Mouse (Mus musculus) hindbrain, postnatal 0 days (tissue): Measurements from ENCODE around the gene Klk4. TPM values are rescaled to one million over a fixed set of nuclear protein-coding genes. Genes with fewer than 3 reads are reported as not detected.

Experiments used
- ATAC-seq: fragments of 200-750 bp; cut with Nextera tagmentation; 2 replicates; pipeline ENCODE4 v1.8.0; 2017; ENCODE audit warnings: mild to moderate bottlenecking, moderate TSS enrichment, moderate library complexity
- DNase-seq: peaks from one replicate; pipeline ENCODE4 v3.0.0-alpha.2; 2015; ENCODE audit warnings: low spot score
- H3K27ac ChIP-seq: fragments of 300-500 bp; sonication (generic); 2 replicates; pipeline ENCODE4 v1.5.1; 2014; ENCODE audit warnings: mild to moderate bottlenecking
- H3K27me3 ChIP-seq: fragments of 300-500 bp; sonication (generic); 2 replicates; pipeline ENCODE4 v1.6.1; 2014; ENCODE audit warnings: low read length, mixed read lengths; ENCODE audit not compliant: insufficient read depth
- H3K36me3 ChIP-seq: fragments of 300-500 bp; sonication (generic); 2 replicates; pipeline ENCODE4 v1.6.1; 2014; ENCODE audit warnings: low read length, mixed read lengths; ENCODE audit not compliant: insufficient read depth
- H3K4me1 ChIP-seq: fragments of 300-500 bp; sonication (generic); 2 replicates; pipeline ENCODE4 v1.6.1; 2014; ENCODE audit warnings: antibody characterized with exemption, low read length, mixed read lengths; ENCODE audit not compliant: insufficient read depth
- H3K4me2 ChIP-seq: fragments of 300-500 bp; sonication (generic); 2 replicates; pipeline ENCODE4 v1.6.1; 2014; ENCODE audit warnings: low read depth, mild to moderate bottlenecking, low read length, moderate library complexity, mixed read lengths
- H3K4me3 ChIP-seq: fragments of 300-500 bp; sonication (generic); 2 replicates; pipeline ENCODE4 v1.5.1; 2014; ENCODE audit warnings: low read length
- H3K9ac ChIP-seq: fragments of 300-500 bp; sonication (generic); replicated peaks from 2 replicates; pipeline ENCODE4 v1.6.1; 2014; ENCODE audit warnings: mild to moderate bottlenecking, low read length, moderate library complexity, mixed read lengths
- H3K9me3 ChIP-seq: fragments of 300-500 bp; sonication (generic); 2 replicates; pipeline ENCODE4 v1.6.1; 2016; ENCODE audit warnings: low read length, mixed read lengths
- CTCF ChIP-seq: IDR thresholded peaks from 2 replicates; pipeline ENCODE4 v1.5.1; 2016; ENCODE audit warnings: antibody characterized with exemption, control low read depth, low read depth
- WGBS: fragments of 180-500 bp; shearing (Covaris S2); extraction: QIAGEN DNeasy Blood & Tissue Kit; methylation state at CpG from one replicate; pipeline ENCODE4 v1.1.7; 2014; 5-methylcytosine and 5-hydroxymethylcytosine counted together
- polyA plus RNA-seq: library from polyadenylated mRNA; unstranded; fragments of >200 nt; fragmentation: Nextera tagmentation; extraction: Ambion mirVana; gene quantifications from 2 replicates; pipeline ENCODE4 v1.2.1, GENCODE M21; 2015
- total RNA-seq: library from RNA; depleted of rRNA; stranded (reverse); fragments of >200 nt; gene quantifications from 2 replicates; pipeline ENCODE4 v1.2.3, GENCODE M21; 2014; rRNA removed

Klk4 gene
- total and polyA plus RNA-seq, 2 experiments from 2014 or later, result 1.7 to 2.7 TPM

DNA sequence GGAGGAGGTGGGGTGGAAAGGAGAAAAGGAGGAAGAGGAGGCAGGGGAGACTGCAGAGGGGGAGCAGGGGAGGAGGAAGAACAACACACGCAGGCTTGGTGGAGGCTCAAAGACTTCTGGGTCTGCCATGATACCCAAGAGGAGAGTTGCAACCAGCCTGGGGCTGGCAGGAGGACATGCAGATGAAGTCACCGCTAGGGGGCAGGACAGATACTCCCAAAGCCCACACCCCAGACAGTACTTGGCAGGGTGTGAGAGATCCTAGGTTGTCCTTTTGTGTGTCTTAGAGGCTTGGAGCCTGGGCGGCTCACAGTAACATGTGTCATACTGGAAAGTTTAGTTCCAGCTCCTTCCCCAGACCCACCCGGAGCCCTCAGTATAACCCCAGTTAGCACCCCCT lies 47.6 kb downstream of the Klk4 start:
- 42% methylated on average over 4 of the region's 4 CpGs for WGBS
- Histone ChIP-seq H3K4me3 (no peak overlapping the region), H3K27me3 (no peaks in the 10 kb centered on the region), H3K4me2 (no peak overlapping the region), H3K9me3 (no peaks in the 10 kb centered on the region), H3K36me3 (no peaks in the 10 kb centered on the region), H3K9ac (no peak overlapping the region), H3K4me1 (no peaks in the 10 kb centered on the region), H3K27ac (no peak overlapping the region)
- TF ChIP-seq CTCF, result peak; percentile 50
- peak; percentile 16 for DNase-seq
- ATAC-seq, result no peak

DNA sequence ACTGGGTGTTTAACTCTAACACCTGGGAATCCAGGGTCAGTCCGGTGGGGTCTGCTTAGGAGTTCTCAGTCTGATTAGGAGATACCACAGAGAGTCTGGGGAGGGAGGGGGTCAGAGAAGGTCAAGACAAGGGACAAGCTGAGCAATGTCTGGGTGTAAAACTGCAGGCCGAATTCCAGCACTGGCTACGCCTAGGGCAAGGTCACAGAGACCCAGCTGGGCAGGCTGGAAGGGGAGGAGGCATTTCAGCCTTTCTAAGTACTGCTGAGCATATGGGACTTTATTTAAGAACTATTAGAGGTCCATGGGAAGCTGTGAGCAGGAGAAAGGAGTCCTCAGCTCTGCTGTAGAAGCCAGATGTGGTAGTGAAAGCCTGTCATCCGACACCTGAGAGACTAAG lies 51.4 kb downstream of the Klk4 start:
- Histone ChIP-seq H3K4me1 (no peaks in the 10 kb centered on the region), H3K4me3 (no peak overlapping the region), H3K27me3 (no peaks in the 10 kb centered on the region), H3K9me3 (no peaks in the 10 kb centered on the region), H3K36me3 (no peaks in the 10 kb centered on the region), H3K9ac (no peak overlapping the region), H3K4me2 (no peak overlapping the region), H3K27ac (no peak overlapping the region)
- no peak for DNase-seq
- no peak for ATAC-seq
- TF ChIP-seq CTCF, result no peak
- 65% methylated on average over 4 of the region's 4 CpGs for WGBS

DNA sequence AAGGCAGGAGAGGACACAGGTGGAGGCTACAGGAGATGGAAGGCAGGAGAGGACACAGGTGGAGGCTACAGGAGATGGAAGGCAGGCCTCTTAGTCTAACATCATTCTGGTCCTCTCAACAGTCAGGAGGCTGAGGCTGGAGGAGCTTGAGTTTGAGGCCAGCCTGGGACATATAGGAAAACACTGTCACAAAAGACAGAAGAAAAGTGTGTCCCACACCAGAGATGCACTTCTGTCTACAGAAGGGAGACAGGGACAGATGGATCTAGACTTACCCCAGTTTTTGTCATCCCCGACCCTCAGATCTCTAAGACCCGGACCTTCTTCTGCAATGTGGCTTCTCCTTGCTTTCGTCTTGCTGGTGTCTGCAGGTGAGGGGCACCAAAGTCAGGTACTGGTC lies 52.5 kb downstream of the Klk4 start, which contains the start of gene Klk15:
Klk15 (plus strand) TSS at position 301 of the 400 bp plus-strand sequence.
- WGBS, result 92% methylated on average over 3 of the region's 3 CpGs
- TF ChIP-seq CTCF, result no peak
- no peak for DNase-seq

DNA sequence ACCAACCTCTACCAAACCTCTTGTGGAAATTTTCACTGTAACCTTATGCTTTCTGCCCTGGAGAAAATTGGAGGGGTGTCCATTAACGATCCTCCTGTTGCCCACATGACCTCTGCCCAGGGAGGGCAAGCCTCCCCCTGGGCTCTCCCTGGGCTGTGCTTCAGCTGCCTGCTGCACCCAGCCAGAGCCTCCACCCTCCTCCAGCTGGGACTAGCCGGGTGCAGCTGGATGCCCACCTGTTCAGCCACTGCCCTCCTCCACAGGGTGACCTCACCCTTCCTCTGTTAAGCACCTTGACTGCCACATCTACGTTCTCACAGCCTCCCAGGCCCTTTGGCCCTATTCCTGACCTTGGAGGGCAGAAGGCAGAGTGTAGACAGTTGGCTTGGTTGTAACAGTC lies 53.8 kb downstream of the Klk4 start:
- DNase-seq (no peak), ATAC-seq (no peak)
- no peak overlapping the region for H3K9ac ChIP-seq
- no peak overlapping the region for H3K4me3 ChIP-seq
- no peak overlapping the region for H3K4me2 ChIP-seq
- WGBS, result 82% methylated on average over 3 of the region's 3 CpGs
- no peaks in the 10 kb centered on the region for H3K4me1 ChIP-seq
- no peaks in the 10 kb centered on the region for H3K27me3 ChIP-seq
- no peak overlapping the region for H3K27ac ChIP-seq
- H3K9me3 ChIP-seq, result no peaks in the 10 kb centered on the region
- H3K36me3 ChIP-seq, result no peaks in the 10 kb centered on the region
- TF ChIP-seq CTCF, result no peak

More for the DNA sequence above, 52.5 kb downstream of the Klk4 start, which contains the start of gene Klk15:
- no peak for ATAC-seq
- Histone ChIP-seq H3K4me3 (no peak within 1 kb of the TSS), H3K9me3 (no peaks in the 10 kb centered on the region), H3K4me2 (no peak within 1 kb of the TSS), H3K36me3 (no peaks in the 10 kb centered on the region), H3K4me1 (no peaks in the 10 kb centered on the region), H3K9ac (no peak within 1 kb of the TSS), H3K27ac (no peak within 1 kb of the TSS), H3K27me3 (no peaks in the 10 kb centered on the region)

Other genes with a start within 250 kb of the Klk4 start
- not detected in 2 replicates for gene Ceacam18, start 246.5 kb upstream of the Klk4 start, total RNA-seq
- gene Ceacam18, start 246.5 kb upstream of the Klk4 start, polyA plus RNA-seq, result 0.08 TPM in 1 of 2 replicates, not detected in the other
- gene Siglece, start 221.0 kb upstream of the Klk4 start, total RNA-seq, result not detected in 2 replicates
- 0.40 and 0.48 TPM in 2 replicates for gene Siglece, start 221.0 kb upstream of the Klk4 start, polyA plus RNA-seq
- gene Ctu1, start 209.1 kb upstream of the Klk4 start, total RNA-seq, result 32.4 and 36.4 TPM in 2 replicates
- gene Ctu1, start 209.1 kb upstream of the Klk4 start, polyA plus RNA-seq, result 14.5 and 14.7 TPM in 2 replicates
- not detected in 2 replicates for gene Klk14, start 190.7 kb upstream of the Klk4 start, total RNA-seq
- gene Klk14, start 190.7 kb upstream of the Klk4 start, polyA plus RNA-seq, result not detected in 2 replicates
- not detected in 2 replicates for gene Klk13, start 168.6 kb upstream of the Klk4 start, total RNA-seq
- gene Klk13, start 168.6 kb upstream of the Klk4 start, polyA plus RNA-seq, result 0.10 and 0.32 TPM in 2 replicates
- gene Klk12, start 112.3 kb upstream of the Klk4 start, total RNA-seq, result not detected in 2 replicates
- not detected in 2 replicates for gene Klk12, start 112.3 kb upstream of the Klk4 start, polyA plus RNA-seq
- gene Klk11, start 106.6 kb upstream of the Klk4 start, total RNA-seq, result not detected in 2 replicates
- not detected in 2 replicates for gene Klk11, start 106.6 kb upstream of the Klk4 start, polyA plus RNA-seq
- gene Klk10, start 100.1 kb upstream of the Klk4 start, total RNA-seq, result 0.25 TPM in 1 of 2 replicates, not detected in the other
- gene Klk10, start 100.1 kb upstream of the Klk4 start, polyA plus RNA-seq, result 0.14 and 0.30 TPM in 2 replicates
- not detected in 2 replicates for gene Klk9, start 89.3 kb upstream of the Klk4 start, total RNA-seq
- gene Klk9, start 89.3 kb upstream of the Klk4 start, polyA plus RNA-seq, result 0.20 TPM in 1 of 2 replicates, not detected in the other
- gene Klk8, start 83.6 kb upstream of the Klk4 start, total RNA-seq, result 9.5 and 11.3 TPM in 2 replicates
- 10.8 and 12.5 TPM in 2 replicates for gene Klk8, start 83.6 kb upstream of the Klk4 start, polyA plus RNA-seq
- gene Klk7, start 69.9 kb upstream of the Klk4 start, total RNA-seq, result not detected in 2 replicates
- 0.09 and 0.19 TPM in 2 replicates for gene Klk7, start 69.9 kb upstream of the Klk4 start, polyA plus RNA-seq
- gene Klk6, start 56.7 kb upstream of the Klk4 start, total RNA-seq, result not detected in 2 replicates
- gene Klk6, start 56.7 kb upstream of the Klk4 start, polyA plus RNA-seq, result not detected in 2 replicates
- not detected in 2 replicates for gene Klk5, start 39.2 kb upstream of the Klk4 start, total RNA-seq
- gene Klk5, start 39.2 kb upstream of the Klk4 start, polyA plus RNA-seq, result not detected in 2 replicates
- gene Klk15, start 52.6 kb downstream of the Klk4 start, total RNA-seq, result not detected in 2 replicates
- not detected in 2 replicates for gene Klk15, start 52.6 kb downstream of the Klk4 start, polyA plus RNA-seq
- not detected in 2 replicates for gene Klk1b8, start 69.5 kb downstream of the Klk4 start, total RNA-seq
- gene Klk1b8, start 69.5 kb downstream of the Klk4 start, polyA plus RNA-seq, result 0.18 TPM in 1 of 2 replicates, not detected in the other
- not detected in 2 replicates for gene Klk1b1, start 85.6 kb downstream of the Klk4 start, total RNA-seq
- not detected in 2 replicates for gene Klk1b1, start 85.6 kb downstream of the Klk4 start, polyA plus RNA-seq
- not detected in 2 replicates for gene Klk1b9, start 94.9 kb downstream of the Klk4 start, total RNA-seq
- not detected in 2 replicates for gene Klk1b9, start 94.9 kb downstream of the Klk4 start, polyA plus RNA-seq
- gene Klk1b11, start 114.7 kb downstream of the Klk4 start, total RNA-seq, result not detected in 2 replicates
- not detected in 2 replicates for gene Klk1b11, start 114.7 kb downstream of the Klk4 start, polyA plus RNA-seq
- gene Klk1b26, start 131.0 kb downstream of the Klk4 start, total RNA-seq, result 0.54 TPM in 1 of 2 replicates, not detected in the other
- gene Klk1b26, start 131.0 kb downstream of the Klk4 start, polyA plus RNA-seq, result not detected in 2 replicates
- gene Klk1b27, start 171.1 kb downstream of the Klk4 start, total RNA-seq, result not detected in 2 replicates
- 0.28 TPM in 1 of 2 replicates, not detected in the other for gene Klk1b27, start 171.1 kb downstream of the Klk4 start, polyA plus RNA-seq
- gene Klk1b21, start 221.2 kb downstream of the Klk4 start, total RNA-seq, result not detected in 2 replicates
- not detected in 2 replicates for gene Klk1b21, start 221.2 kb downstream of the Klk4 start, polyA plus RNA-seq
- not detected in 2 replicates for gene Klk1b22, start 231.5 kb downstream of the Klk4 start, total RNA-seq
- gene Klk1b22, start 231.5 kb downstream of the Klk4 start, polyA plus RNA-seq, result not detected in 2 replicates